Mouse (Mus musculus): ENCODE measurements at regions not wholly inside any gene's neighbourhood (a gene's known extent, or its start where the extent isn't known, plus 50 kb on each side); places are given as distances from the start of the nearest gene placed in this dataset.
A peak's percentile ranks its signal among the peaks of the same experiment; 100 is the strongest.

DNA sequence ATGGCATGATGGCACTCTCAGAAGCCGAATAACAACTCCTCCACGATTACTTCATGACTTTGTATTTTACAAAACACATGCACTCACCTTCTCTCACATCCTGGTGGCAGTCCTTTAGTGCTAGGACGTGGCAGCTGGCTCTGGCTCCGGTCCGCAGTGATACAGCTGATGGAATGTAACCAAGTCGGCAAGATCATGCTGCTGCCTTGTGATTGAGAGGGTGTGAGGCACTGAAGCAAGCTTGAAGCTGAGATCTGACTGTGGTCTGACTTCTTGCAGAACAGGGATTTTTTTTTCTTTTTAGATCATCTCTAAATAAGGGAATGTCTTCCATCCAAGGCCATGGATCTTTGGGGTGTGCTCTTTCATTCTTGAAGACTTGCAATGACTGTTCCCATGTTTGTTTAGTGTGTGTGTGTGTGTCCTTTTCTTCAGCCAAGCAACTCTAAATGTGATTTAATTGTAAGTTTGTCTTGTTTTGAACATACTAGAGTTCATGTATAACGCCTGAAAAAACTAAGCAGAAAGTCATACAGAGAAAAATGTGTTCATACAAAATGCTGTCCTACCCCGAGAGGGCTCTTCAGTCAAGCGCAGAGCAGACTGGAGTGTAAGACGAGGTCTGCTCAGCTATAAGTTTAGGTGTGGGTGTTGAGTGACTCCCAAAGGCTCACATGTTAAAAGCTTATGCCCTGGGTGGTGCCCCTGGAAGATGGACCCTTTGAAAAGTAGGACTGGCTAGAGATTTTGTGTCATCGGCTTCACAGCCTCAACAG is 116.1 kb upstream of the Ankrd55 start:
- no peak for DNase-seq (ENCODE audit: low spot score)

DNA sequence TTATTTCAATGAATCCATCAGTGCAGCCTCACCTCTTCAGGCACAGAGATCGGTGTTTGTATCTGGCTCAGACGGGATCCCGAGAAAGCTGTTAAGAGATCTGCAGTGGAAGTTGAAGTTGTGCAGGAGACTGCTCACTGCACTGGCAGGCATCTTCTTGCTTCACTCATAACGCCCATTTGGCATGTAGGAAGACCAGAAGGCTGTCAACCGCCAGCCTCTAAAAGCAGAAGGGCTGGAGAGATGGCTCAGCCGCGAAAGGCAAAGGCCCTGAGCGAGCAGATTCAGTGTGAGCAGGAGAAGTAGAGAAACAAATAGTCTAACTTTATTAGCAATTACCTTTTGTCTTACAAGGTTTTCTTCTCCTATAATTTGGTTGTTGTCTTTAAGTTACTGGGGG is 114.3 kb upstream of the Ankrd55 start:
- DNase-seq (ENCODE audit: low spot score): no peak

DNA sequence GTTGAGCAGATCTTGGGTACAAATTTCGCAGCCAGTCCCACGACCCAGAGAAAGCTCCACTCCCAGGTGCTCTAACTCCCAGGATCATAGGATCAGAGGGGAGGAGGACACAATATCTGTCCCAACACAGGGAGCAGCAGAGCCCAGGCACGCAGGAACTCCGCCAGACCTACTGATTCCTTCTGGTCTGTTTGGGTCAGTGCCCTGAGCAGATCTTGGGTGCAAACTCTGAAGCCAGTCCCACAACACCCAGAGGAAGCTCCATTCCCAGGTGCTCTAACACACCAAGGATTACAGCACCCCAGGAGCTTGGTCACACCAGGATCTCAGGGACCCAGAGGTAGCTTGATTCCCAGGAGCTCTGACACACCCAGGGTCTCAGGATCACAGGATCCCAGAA is 110.2 kb upstream of the Ankrd55 start:
- DNase-seq (ENCODE audit: low spot score): no peak

- DNase-seq (ENCODE audit: low spot score): no peak
Measured at GRCm38 (mm10) chr13:112183996-112184395, 104.3 kb upstream of the Ankrd55 start.

DNA sequence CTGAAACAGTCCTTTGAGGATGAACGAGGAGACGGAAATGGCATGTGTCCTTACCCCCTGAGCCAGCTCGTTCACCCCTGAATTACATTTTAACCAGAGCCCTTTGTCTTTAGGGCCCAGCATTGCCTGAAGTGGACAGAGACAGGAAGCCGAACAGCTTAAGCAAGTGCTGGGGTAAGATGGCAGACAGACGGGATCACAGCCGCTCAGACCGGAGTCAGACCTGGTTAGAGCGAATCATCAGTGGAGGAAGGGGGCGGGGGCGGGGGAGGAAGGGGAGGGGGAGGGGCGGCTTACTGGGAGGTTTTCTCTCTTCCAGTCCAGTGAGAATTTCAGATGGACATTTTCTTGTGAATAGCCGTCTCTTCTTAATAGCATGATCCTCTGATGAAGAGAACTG is 103.1 kb upstream of the Ankrd55 start:
- no peak for DNase-seq (ENCODE audit: low spot score)

- no peak for DNase-seq (ENCODE audit: low spot score)
Measured at GRCm38 (mm10) chr13:112187226-112187625, 101.0 kb upstream of the Ankrd55 start.

GRCm38 (mm10) chr13:112188313-112188712 is 99.9 kb upstream of the Ankrd55 start:
- peak; percentile 52 for DNase-seq (ENCODE audit: low spot score)

- no peak for DNase-seq (ENCODE audit: low spot score)
Measured at GRCm38 (mm10) chr13:112188741-112189476, 99.3 kb upstream of the Ankrd55 start.

- no peak for DNase-seq (ENCODE audit: low spot score)
Measured at GRCm38 (mm10) chr13:112189605-112190004, 98.6 kb upstream of the Ankrd55 start.

GRCm38 (mm10) chr13:112192192-112192905 is 95.9 kb upstream of the Ankrd55 start:
- no peak for DNase-seq (ENCODE audit: low spot score)

- DNase-seq (ENCODE audit: low spot score): no peak
Measured at GRCm38 (mm10) chr13:112193676-112194075, 94.6 kb upstream of the Ankrd55 start.

- no peak for DNase-seq (ENCODE audit: low spot score)
Measured at GRCm38 (mm10) chr13:112194991-112195390, 93.3 kb upstream of the Ankrd55 start.

DNA sequence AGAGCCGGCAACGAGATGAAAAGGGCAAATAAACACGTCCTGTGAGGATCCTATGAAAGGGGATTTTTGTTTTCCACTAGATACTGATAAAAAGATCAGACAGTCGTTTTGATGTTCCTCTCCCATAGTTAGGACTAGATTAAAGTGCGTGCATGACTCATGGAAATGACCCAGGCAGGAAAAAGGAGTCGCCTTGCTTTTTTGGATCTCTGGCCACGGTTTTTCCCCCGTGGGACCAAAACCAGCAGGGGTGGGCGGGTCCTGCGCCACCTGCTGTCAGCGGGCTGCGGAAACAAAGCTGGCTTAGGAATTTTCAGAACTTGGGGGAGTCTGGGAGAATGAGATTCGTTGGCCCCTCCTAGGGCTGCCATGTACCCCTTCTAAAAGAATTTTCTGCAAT is 91.5 kb upstream of the Ankrd55 start:
- DNase-seq (ENCODE audit: low spot score): peak; percentile 66

GRCm38 (mm10) chr13:112203721-112204120 is 84.5 kb upstream of the Ankrd55 start:
- DNase-seq (ENCODE audit: low spot score): no peak

GRCm38 (mm10) chr13:112204204-112204603 is 84.0 kb upstream of the Ankrd55 start:
- no peak for DNase-seq (ENCODE audit: low spot score)

DNA sequence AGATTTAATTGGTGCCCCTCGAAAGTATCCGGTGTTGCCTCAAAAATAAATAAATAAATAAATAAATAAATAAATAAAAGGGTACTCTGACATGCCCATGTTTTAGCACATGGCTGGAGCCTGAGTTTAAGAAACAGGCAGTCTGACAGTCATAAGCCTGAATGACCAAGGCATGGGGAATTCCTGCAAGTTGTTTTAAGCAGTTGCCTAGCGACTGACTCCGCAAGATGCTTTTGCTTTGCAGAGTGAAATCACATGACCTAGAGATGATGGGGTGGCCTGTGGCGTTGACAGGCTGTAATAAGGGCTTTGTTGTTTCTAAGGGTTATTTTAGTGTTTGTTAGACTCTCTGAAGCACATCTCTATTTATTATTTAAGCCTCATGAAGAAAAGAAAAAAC is 83.4 kb upstream of the Ankrd55 start:
- DNase-seq (ENCODE audit: low spot score): no peak

- no peak for DNase-seq (ENCODE audit: low spot score)
Measured at GRCm38 (mm10) chr13:112207617-112208235, 80.5 kb upstream of the Ankrd55 start.

- DNase-seq (ENCODE audit: low spot score): no peak
Measured at GRCm38 (mm10) chr13:112211841-112212240, 76.4 kb upstream of the Ankrd55 start.

DNA sequence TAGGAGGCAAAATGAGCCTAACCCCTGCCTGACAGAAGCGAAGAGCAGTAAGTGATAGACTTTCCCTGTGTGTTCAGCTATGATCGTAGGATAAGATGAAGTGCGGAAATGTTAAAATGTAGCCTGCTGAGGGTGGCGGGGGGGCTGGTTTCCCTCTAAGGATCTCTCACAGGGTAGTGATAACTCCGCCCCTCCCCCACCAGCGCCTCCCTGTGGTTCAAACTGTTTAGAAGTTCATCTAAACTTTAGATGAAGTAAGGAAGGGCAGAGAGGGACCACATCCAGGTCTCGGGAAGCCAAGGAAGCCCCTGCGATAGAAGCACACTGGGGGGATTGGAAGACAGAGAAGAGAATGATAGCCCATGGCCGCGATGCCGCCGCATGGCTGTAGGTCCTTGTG is 75.9 kb upstream of the Ankrd55 start:
- no peak for DNase-seq (ENCODE audit: low spot score)

- DNase-seq (ENCODE audit: low spot score): no peak
Measured at GRCm38 (mm10) chr13:112213652-112214081, 74.6 kb upstream of the Ankrd55 start.

DNA sequence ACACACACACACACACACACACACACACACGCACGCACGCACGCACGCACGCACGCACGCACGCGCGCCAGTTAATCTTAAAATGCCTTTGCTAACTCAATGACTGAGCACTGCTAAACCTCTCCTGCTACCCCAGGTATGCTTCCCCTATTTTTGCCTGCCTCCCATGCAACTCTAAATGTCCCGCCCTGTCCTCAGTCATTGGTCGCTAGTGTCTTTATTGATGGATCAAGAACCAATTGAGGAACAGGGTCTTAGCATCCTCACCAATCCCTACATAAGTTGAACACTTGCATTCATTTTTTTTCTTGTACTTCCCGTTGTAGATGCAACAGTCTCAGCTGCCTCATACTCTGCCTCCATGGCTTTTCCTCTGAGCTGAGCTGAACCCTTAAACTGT is 72.2 kb upstream of the Ankrd55 start:
- DNase-seq (ENCODE audit: low spot score): no peak

DNA sequence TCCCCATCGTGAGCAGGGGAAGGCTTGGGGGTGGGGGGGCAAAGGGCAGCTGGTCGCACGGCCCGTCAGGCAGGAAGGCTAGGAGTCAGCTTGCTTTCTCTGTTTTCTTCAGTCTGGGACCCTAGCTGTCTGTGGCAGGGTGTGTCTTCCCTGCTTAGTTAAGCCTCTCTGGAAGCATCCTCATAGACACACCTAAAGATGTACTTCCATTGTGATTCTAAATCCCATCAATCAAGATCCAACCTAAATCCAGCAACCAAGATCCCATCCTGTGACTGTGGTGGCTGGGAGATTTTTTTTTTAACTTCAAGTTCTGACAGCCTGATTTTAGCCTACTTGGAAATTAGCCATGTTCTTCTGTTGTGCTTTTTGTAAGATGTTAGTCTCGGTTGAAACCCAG is 69.9 kb upstream of the Ankrd55 start:
- no peak for DNase-seq (ENCODE audit: low spot score)

Data from urinary bladder, postnatal 14 days (tissue).